Mouse (Mus musculus): ENCODE results near the gene Fam173b.

- TF ChIP-seq POLR2A (IDR thresholded peaks at IDR 0.05; ENCODE audit: low read depth, low read length) (no peak), CTCF (conservative IDR thresholded peaks at IDR 0.05; ENCODE audit: insufficient read depth, insufficient read length, low read depth, low read length) (peak; percentile 52)
These were observed 9.4 kb downstream of the Fam173b start for GRCm38 (mm10) chr15:31611027-31611426.
